Comparison of ENCODE assay signal across 8 mouse cellular contexts in genomic region chr13:112673899-112674447, GRCm38 (mm10). TPM values are rescaled to one million over a fixed set of nuclear protein-coding genes. Genes with fewer than 3 reads are reported as not detected.
A peak's percentile ranks its signal among the peaks of the same experiment; 100 is the strongest.
DNase-seq lines count a peak whose midpoint lies in the region; ATAC-seq and TF ChIP-seq lines count a peak whose summit lies in the region.

No protein-coding gene starts in this region.

- no peak overlapping the region for H3K4me3 ChIP-seq in left cerebral cortex, adult 2 months

- peak; percentile 86 for TF ChIP-seq CTCF in left cerebral cortex, adult 2 months (IDR thresholded peaks at IDR 0.05)

- no peak overlapping the region for H3K27ac ChIP-seq in left cerebral cortex, adult 2 months

- ATAC-seq in megakaryocyte progenitor cell, adult 5-6 weeks (replicated peaks; ENCODE audit: poor library complexity) = peak; percentile 91

- DNase-seq in urinary bladder, postnatal 14 days (ENCODE audit: low spot score) = peak; percentile 64
- no peak for DNase-seq in urinary bladder, adult 2 months (ENCODE audit: low spot score)
- peak; percentile 47 to 60 for DNase-seq in cerebellum, postnatal 36 days
- peak; percentile 49 for DNase-seq in gastrocnemius, postnatal 10 days
- DNase-seq in induced T-regulatory cell, adult 2 months (ENCODE audit: low read depth) = peak; percentile 80
- DNase-seq in left cerebral cortex, adult 2 months (ENCODE audit: extremely low spot score in 1 of 2, low spot score in 2 of 2) = peak; percentile 36 to 44
- peak; percentile 90 for DNase-seq in skeletal muscle tissue, adult 2 months (ENCODE audit: low read depth, low spot score)

- intact Hi-C loops in left cerebral cortex, adult 2 months (cut with DNase I) = loop anchor here (1.0 to 5.0 kb wide), 3 partner anchors 193 to 362 kb away; no protein-coding TSS in a partner anchor

RNA-seq across cellular contexts. Expression of gene Slc38a9, which starts 13.4 kb away (rescaled TPM):
- 12.9 and 14.6 TPM in 2 replicates for polyA plus RNA-seq in urinary bladder, adult 2 months (2012; rRNA removed)
- 1 to 10 TPM; 5.6 to 8.4 TPM for total RNA-seq in gastrocnemius, postnatal 10 days (2021)
- total RNA-seq in left cerebral cortex, adult 2 months (2021) = 10 to 100 TPM; 20.6 to 25.2 TPM
- 20.0 and 24.2 TPM in 2 replicates for total RNA-seq in megakaryocyte progenitor cell, adult 5-6 weeks (2015)
- total RNA-seq in megakaryocyte progenitor cell, adult 5-6 weeks (2017) = 11.1 and 17.8 TPM in 2 replicates

RNA-seq across cellular contexts. Expression of gene Ddx4, which starts 21.7 kb away (rescaled TPM):
- 0.12 and 0.19 TPM in 2 replicates for polyA plus RNA-seq in urinary bladder, adult 2 months (2012; rRNA removed)
- total RNA-seq in gastrocnemius, postnatal 10 days (2021) = under 1 TPM; 0.11 to 0.12 TPM
- total RNA-seq in left cerebral cortex, adult 2 months (2021) = 1 to 10 TPM; 2.2 to 2.4 TPM
- total RNA-seq in megakaryocyte progenitor cell, adult 5-6 weeks (2015) = 0.17 and 1.4 TPM in 2 replicates
- 0.54 and 1.1 TPM in 2 replicates for total RNA-seq in megakaryocyte progenitor cell, adult 5-6 weeks (2017)
